Mouse (Mus musculus) heart, postnatal 0 days (tissue): ENCODE results near the gene Endog.

Source experiments
- CTCF ChIP-seq: IDR thresholded peaks from 2 replicates; pipeline ENCODE4 v1.5.1; 2016; ENCODE audit warnings: antibody characterized with exemption, control low read depth, low read depth
- EP300 ChIP-seq: IDR thresholded peaks from 2 replicates; pipeline ENCODE4 v1.6.1; 2016; ENCODE audit warnings: antibody characterized with exemption, low read depth

- TF ChIP-seq CTCF (no peak), EP300 (no peak)
These were observed 14.0 kb downstream of the Endog start for GRCm38 (mm10) chr2:30185276-30185675.
